Mouse (Mus musculus) ES-E14 (cell line): Measurements from ENCODE around the gene Rabgap1. TPM values are rescaled to one million over a fixed set of nuclear protein-coding genes. Genes with fewer than 3 reads are reported as not detected.

Source experiments
- DNase-seq: peaks from one replicate; pipeline ENCODE4 v3.0.0-alpha.2; 2013; ENCODE audit warnings: low read depth, low spot score
- H3K27ac ChIP-seq: 2 replicates; pipeline ENCODE4 v1.5.1; 2012; ENCODE audit warnings: low read depth, mild to moderate bottlenecking, low read length, moderate library complexity, mixed read lengths; ENCODE audit not compliant: poor library complexity, insufficient read depth, severe bottlenecking
- H3K36me3 ChIP-seq: 2 replicates; pipeline ENCODE4 v1.6.1; 2012; ENCODE audit warnings: mild to moderate bottlenecking, low read length, moderate library complexity, mixed read lengths; ENCODE audit not compliant: control insufficient read depth, poor library complexity, insufficient read depth, severe bottlenecking
- H3K4me1 ChIP-seq, 2 experiments: fragments of 150-350 bp in 1 of 2; sonication (generic) in 1 of 2; 2 replicates each; pipeline ENCODE4 v1.6.1; 2012; ENCODE audit warnings: low read length in 2 of 2, mild to moderate bottlenecking in 1 of 2, mixed read lengths in 1 of 2; ENCODE audit not compliant: control insufficient read depth in 2 of 2, insufficient read depth in 2 of 2, poor library complexity in 1 of 2
- H3K4me3 ChIP-seq, 2 experiments: fragments of 150-350 bp in 1 of 2; sonication (generic) in 1 of 2; 2 replicates each; pipeline ENCODE4 v1.5.1; 2012; ENCODE audit warnings: low read length in 2 of 2, low read depth in 1 of 2, mild to moderate bottlenecking in 1 of 2, mixed read lengths in 1 of 2; ENCODE audit not compliant: insufficient read depth in 1 of 2, poor library complexity in 1 of 2, severe bottlenecking in 1 of 2
- H3K9ac ChIP-seq: 2 replicates; pipeline ENCODE4 v1.6.1; 2012; ENCODE audit warnings: low read depth, mild to moderate bottlenecking, low read length, mixed read lengths; ENCODE audit not compliant: poor library complexity, insufficient read depth, severe bottlenecking
- H3K9me3 ChIP-seq: fragments of 150-350 bp; sonication (generic); 2 replicates; pipeline ENCODE4 v1.6.1; 2012; ENCODE audit warnings: low read depth, mild to moderate bottlenecking, low read length; ENCODE audit not compliant: control insufficient read depth, insufficient read depth
- CHD2 ChIP-seq: IDR thresholded peaks from 2 replicates; pipeline ENCODE4 v1.6.1; 2014; ENCODE audit warnings: mild to moderate bottlenecking, low read depth, low read length, inconsistent platforms
- HCFC1 ChIP-seq: IDR thresholded peaks from 2 replicates; pipeline ENCODE4 v1.6.1; 2012; ENCODE audit warnings: low read length, inconsistent platforms, borderline replicate concordance; ENCODE audit not compliant: insufficient read depth
- MAFK ChIP-seq: IDR thresholded peaks from 2 replicates; pipeline ENCODE4 v1.6.1; 2014; ENCODE audit warnings: mild to moderate bottlenecking, low read depth, low read length, inconsistent platforms; ENCODE audit not compliant: insufficient read depth
- ZC3H11A ChIP-seq: IDR thresholded peaks from 2 replicates; pipeline ENCODE4 v1.6.1; 2012; ENCODE audit warnings: low read depth, mild to moderate bottlenecking, inconsistent platforms, low read length, borderline replicate concordance
- ZNF384 ChIP-seq: IDR thresholded peaks from 2 replicates; pipeline ENCODE4 v1.6.1; 2012; ENCODE audit warnings: low read depth, low read length, inconsistent platforms
- in situ Hi-C, 2 experiments: fragments of 600-800 bp; cut with MboI; formaldehyde crosslinking; loops; one replicate each; pipeline ENCODE4 v1.15.1; 2025; ENCODE audit warnings: low sequenced_read_pairs in 2 of 2, inconsistent platforms in 1 of 2; ENCODE audit not compliant: unreplicated experiment in 2 of 2
- total RNA-seq: library from RNA; depleted of rRNA; stranded (reverse); fragments of 300-350 nt; gene quantifications from 2 replicates; pipeline ENCODE4 v1.2.3, GENCODE M21; 2012

The Rabgap1 gene
- total RNA-seq, 1 experiment = 41.0 TPM

DNA sequence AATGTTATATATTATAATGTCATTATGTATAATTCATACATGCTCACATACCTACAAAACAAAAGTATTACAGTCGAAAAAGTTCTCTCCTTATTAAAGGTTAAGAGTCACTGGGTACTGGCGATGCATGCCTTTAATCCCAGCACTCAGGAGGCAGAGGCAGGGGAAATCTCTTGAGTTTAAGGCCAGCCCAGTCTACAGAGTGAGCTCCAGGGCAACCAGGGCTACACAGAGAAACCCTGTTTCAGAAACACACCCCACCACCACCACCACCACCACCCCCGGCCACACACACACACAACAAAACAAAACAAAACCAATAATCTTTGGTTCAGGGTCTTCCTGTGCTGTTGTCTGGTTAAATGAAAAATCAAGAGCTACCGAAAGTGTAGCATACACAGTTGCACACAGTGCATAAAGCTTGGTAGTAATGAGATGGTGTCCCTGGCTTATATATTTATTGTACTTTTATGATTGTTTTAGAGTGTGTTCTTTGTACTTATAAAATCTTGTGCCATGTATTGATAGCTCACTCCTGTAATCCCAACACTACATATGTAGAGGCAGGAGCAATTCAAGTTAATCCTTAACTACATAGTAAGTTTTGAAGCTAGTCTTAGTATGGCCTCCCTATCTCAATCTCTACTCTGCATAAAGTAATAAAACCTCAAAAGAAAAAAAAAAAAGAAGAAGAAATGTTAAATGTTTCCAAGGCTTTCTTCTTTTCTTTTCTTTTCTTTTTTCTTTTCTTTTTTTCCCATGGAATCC, 68.2 kb downstream of the Rabgap1 start:
- TF ChIP-seq HCFC1 = no peak
- TF ChIP-seq CHD2 = no peak
- no peak for TF ChIP-seq ZC3H11A
- TF ChIP-seq MAFK = no peak
- no peak for TF ChIP-seq ZNF384
- Histone ChIP-seq H3K9me3 (no peaks in the 10 kb centered on the region), H3K4me3 (no peak overlapping the region), H3K4me1 (peaks cover 0 to 2% of the 10 kb centered on the region in 2 experiments; a peak in 2 of 4 replicates), H3K9ac (no peak overlapping the region), H3K36me3 (no peaks in the 10 kb centered on the region; the same call in none of the 2 replicates), H3K27ac (no peak overlapping the region)
- DNase-seq = no peak
- in situ Hi-C loops = no loop called here

DNA sequence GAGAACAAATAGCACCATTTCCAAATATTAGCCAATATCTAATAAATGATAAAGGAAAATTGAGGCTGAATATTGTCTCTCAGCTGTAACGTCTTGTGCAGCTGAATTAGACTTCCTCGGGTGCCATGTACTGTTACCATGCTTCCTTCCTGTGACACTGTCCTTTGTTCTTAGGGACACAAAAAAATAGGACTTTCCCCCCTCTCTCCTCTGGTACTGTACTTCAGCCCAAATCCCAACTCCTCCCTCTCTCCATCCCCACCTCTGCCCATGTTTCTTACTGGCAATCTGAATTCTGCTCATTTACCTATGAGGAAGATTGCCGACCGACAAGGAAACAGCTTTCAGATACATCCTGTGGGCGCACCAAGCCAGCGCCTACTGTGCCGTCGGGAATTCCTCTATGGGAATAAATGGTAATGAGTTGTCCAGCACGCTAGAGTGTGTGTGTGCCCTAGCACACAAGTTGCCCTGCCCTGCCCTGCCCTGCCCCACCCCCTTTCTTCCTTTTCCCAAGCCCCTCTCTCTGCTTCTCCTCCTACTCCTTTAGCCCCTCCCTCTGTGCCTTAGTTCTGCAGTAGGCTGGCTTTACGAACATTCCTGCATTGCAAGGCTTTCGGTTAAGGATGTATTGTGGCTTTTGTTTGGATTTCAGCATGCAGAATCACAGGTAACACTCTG, 73.1 kb downstream of the Rabgap1 start, which contains the start of gene Gpr21:
Gpr21 (plus strand) TSS at position 303 of the 681 bp plus-strand sequence.
- Histone ChIP-seq H3K4me1 (peaks cover 0 to 6% of the 10 kb centered on the region in 2 experiments), H3K9ac (no peak within 1 kb of the TSS), H3K36me3 (peaks cover 10% of the 10 kb centered on the region), H3K27ac (no peak within 1 kb of the TSS), H3K4me3 (peak within 1 kb of the TSS; percentile 7 to 9; a peak in 2 of 4 replicates), H3K9me3 (no peaks in the 10 kb centered on the region)
- TF ChIP-seq CHD2 (no peak), MAFK (no peak), ZC3H11A (no peak), HCFC1 (no peak), ZNF384 (no peak)
- in situ Hi-C loops = no loop called here
- DNase-seq = peak; percentile 38

DNA sequence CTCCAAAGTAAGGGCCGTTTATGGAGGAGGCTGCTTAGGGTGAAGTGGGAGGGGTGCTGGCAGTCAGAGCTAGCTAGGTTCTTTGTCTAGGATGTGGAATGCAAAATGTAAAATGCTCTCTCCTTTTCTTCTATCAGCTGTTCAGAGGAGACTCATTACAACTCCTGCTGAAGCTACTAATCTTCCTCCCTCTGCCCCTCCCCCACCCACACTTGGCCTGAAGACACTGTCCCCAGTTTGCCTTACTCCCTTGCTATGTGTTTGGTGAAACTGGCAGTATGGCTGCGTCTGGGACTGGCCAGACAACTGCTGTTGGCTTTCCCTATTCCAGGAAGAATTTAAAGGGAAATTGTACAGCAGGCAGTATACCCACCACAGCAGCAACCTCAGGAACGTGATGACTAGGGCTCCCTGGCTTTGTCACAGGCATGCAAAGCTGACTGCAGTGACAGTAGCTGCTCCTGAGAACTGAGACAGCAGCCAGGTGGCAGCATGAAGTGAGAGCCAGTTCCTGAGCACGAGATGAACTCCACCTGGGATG, 73.9 kb downstream of the Rabgap1 start:
- DNase-seq = peak; percentile 11
- no peak overlapping the region for H3K27ac ChIP-seq
- peaks cover 10% of the 10 kb centered on the region for H3K36me3 ChIP-seq

DNA sequence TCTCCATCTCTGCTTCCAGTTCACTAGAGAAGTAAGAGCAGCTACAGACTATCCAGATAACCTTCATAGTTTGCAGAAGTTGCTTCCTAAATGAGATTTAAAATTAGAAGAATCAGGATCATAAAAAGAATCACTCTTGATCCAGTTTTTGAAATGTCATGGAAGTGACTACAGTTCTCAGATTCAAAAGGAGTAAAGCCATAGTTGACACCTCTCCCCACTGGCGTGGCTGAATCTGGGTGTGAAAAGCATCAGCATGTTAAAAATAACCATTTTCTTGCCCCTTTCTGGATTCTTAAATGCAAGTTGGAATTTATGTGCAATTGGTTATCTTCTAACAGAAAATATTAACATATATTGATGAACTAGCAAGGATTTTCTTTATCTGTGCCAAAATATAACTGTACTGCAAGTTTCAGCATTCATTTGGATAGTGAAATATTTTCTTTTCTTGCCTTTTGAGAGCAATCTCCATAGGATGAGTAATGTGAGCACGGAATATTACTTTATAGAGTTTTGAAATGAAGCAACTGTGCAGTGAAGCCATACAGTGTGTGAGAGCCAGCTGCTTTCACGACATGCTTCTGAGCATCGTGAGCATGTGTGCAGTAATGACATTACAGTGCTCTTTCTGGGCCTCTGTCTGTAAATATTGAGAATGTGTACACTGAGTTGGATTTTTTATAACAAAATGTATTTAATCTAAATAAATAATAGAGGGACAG, 75.6 kb downstream of the Rabgap1 start:
- Histone ChIP-seq H3K9ac (no peak overlapping the region), H3K4me3 (no peak overlapping the region), H3K27ac (no peak overlapping the region), H3K4me1 (peaks cover 0 to 6% of the 10 kb centered on the region in 2 experiments), H3K36me3 (peaks cover 10% of the 10 kb centered on the region), H3K9me3 (no peaks in the 10 kb centered on the region)
- no peak for DNase-seq
- TF ChIP-seq HCFC1 (no peak), ZC3H11A (no peak), ZNF384 (no peak), MAFK (no peak), CHD2 (no peak)
- in situ Hi-C loops = no loop called here

More for the DNA sequence above, 73.9 kb downstream of the Rabgap1 start:
- in situ Hi-C loops = no loop called here
- Histone ChIP-seq H3K9me3 (no peaks in the 10 kb centered on the region), H3K9ac (no peak overlapping the region), H3K4me1 (peaks cover 0 to 6% of the 10 kb centered on the region in 2 experiments), H3K4me3 (no peak overlapping the region; a peak in 1 of 4 replicates)
- TF ChIP-seq ZC3H11A = no peak
- no peak for TF ChIP-seq HCFC1
- no peak for TF ChIP-seq CHD2
- no peak for TF ChIP-seq ZNF384
- no peak for TF ChIP-seq MAFK
